Mouse (Mus musculus) spleen, postnatal 10 days (tissue): ENCODE results near the gene Ubb.
"Not testable (repeated sequence)": the region's sequence is repeated elsewhere in the genome, so short reads cannot be mapped to it uniquely, and the experiment has no call there.

ENCODE experiments used
- DNase-seq, 2 experiments: peaks; one replicate each; pipeline ENCODE4 v3.0.0; 2021 to 2022; ENCODE audit warnings: low spot score in 2 of 2

The Ubb gene

GRCm38 (mm10) chr11:62550727-62551225 lies at the start of gene Ubb:
Gene Ubb, plus strand, starts transcription at chr11:62551171.
- peak; percentile 93 to 99 for DNase-seq

- DNase-seq, result no peak
Measured at GRCm38 (mm10) chr11:62507683-62508082, 43.3 kb upstream of the Ubb start.

GRCm38 (mm10) chr11:62508365-62508764 lies 42.6 kb upstream of the Ubb start:
- DNase-seq, result not testable (repeated sequence)

DNA sequence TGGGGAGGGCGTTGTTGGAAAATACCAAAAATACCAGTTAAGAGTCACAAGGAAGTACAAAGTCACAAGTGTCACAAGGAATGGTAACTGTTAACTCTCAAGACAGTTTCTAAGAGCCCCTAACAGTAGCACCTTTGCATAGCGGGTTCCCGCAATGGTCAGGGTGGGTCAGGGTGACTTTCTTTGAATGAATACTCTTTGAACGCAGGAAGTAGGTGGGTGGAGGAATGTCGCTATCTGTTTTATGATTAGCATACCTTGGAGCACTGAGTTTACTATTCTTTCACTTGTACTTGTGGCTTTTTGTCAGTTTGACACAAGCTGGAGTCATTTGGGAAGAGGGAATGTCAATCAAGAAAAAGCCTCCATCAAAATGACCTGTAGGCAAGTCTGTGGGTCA lies 42.2 kb upstream of the Ubb start:
- not testable (repeated sequence) for DNase-seq

- no peak for DNase-seq
Measured at GRCm38 (mm10) chr11:62509571-62509970, 41.4 kb upstream of the Ubb start.

- DNase-seq, result no peak
Measured at GRCm38 (mm10) chr11:62510956-62511355, 40.0 kb upstream of the Ubb start.

- DNase-seq, result no peak
Measured at GRCm38 (mm10) chr11:62511444-62512202, 39.3 kb upstream of the Ubb start.

DNA sequence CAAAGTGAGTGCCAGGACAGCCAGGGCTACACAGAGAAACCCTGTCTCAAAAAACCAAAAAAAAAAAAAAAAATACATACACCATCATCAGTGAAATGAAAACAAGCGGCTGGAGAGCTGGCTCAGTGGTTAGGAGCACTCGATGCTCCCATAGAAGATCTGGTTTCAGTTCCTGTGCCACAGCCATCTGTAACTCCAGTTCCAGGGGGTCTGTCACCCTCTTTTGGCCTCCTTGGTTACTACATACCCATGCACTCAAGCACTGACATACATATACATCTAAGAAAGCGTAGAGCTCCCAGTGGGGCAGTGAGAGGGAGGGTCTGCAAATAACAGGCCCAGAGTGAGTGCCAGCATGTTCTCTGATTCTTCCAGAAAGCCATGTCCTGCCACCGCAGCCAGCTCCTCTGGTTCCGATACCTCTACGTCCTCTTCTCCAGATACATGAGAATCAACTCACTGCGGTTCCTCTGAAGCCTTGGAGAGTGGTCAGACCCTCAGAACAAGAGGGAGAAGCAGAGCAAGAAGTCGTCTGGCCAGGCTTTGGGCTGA lies 38.4 kb upstream of the Ubb start:
- no peak for DNase-seq

GRCm38 (mm10) chr11:62513311-62513710 lies 37.7 kb upstream of the Ubb start:
- DNase-seq, result no peak

DNA sequence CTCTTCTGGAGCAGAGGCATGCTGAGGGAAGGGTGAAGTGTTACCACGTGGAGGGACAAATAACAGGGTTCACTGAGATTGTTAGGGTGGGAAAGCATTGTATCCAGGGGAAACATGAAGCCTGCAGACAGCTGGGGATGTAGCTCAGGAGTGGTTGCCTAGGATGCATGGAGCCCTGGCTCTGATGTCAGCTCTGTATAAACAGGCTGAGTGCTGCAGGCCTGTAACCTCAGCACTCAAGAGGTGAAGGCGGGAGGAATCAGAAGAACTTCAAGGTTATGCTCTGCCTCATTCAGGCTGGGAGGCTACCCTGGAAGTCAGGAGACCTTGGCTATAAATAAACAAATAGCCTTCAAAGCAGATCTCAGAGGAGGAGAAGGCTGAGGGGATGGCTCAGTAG lies 32.0 kb upstream of the Ubb start:
- DNase-seq, result no peak

- no peak for DNase-seq
Measured at GRCm38 (mm10) chr11:62522283-62522682, 28.7 kb upstream of the Ubb start.

- no peak for DNase-seq
Measured at GRCm38 (mm10) chr11:62537089-62537488, 13.9 kb upstream of the Ubb start.

DNA sequence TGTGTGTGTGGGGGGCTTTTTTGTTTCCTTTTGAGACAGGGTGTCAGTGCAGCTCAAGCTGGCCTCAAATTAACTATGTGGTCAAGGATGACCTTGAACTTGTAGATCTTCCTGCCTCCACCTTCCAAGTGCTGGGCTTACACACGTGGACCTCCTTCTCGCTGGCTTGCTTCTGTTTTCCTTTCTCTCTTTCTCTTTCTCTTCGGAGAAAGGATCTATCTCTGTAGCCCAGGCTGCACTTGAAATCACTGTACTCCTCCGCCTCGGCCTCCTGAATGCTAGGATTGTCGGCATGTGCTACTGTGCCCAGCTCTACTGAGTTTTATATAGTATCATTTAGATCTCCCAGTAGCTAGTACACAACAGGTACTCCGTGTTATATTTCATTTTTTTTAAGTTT lies 13.4 kb upstream of the Ubb start:
- DNase-seq, result no peak

DNA sequence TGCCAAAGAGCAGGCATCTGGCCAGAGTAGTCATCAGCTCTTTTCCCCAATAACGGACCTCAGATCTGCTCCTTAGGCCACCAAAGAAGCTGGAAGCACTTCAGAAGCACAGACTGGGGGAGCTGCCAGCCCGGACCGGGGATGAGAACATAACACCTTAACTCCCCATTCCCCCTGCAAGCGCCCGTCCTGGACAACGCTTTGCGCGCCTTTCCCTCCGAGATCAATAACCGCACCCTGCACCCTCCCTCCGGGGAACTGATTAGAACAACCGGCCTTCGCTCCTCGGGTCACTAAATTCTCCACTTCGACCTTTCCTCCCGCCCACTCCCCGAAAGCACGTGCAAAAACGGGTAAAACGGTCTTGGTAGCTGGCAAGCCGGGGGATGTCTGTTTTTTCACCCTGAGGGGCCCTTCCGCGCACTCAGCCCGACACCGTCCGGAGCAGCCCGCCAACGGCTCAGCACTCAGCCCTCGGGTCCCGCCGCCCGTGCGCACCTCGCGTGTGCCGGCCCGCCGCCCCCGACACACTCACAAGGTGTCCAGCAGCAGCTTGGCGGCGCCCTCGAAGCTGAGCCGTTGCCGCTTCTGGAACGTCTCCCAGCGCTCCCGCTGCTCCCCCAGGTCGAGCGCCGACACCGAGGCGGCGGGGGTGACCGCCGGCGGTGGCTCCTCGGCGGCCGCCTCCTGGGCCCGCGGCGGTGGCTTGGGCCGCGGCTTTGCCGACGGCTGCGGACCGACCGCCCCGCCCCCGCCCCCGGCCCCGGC lies 12.5 kb upstream of the Ubb start:
- peak; percentile 72 to 82 for DNase-seq

DNA sequence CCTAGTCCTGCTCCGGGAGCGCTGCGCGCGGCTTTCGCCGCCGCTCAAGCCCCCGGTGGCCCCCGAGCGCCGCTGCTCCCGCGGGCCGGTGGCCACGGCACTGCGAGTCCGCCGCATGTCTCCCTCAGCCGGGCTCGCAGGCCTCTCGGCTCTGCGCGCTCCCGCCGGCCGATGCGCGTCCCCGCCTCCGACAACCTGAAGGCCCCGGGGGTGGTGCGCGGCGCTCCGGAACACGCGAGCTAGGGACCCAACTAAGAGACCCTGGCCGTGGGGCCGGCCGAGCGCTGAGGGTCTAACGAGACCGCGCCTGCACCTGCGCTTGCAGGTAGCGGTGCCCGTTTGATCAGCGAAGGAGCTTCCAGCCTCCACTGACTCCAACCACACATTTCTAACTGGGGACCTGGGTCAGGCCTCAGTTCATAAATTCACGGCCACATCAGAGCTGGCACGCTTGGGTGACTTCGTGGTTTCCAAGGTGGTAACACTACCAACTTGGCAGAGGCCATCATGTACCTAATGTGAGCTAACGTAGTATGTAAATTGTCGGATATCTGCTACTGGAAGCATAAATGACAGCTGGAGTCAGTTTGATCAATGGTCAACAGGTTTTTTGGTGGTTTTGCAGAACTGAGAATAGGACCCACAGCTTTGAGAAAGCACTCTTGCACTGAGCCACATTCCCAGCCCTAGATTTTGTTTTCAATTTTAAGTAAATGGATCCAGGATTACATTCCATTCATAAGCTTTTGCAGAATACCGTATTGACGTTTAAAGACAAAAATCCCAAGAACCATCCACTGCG lies 11.7 kb upstream of the Ubb start, which contains the start of gene Cenpv:
Gene Cenpv, minus strand, starts transcription at position 173 of the 802 bp plus-strand sequence.
- peak; percentile 81 to 83 for DNase-seq

GRCm38 (mm10) chr11:62540167-62540566 lies 10.8 kb upstream of the Ubb start:
- no peak for DNase-seq

DNA sequence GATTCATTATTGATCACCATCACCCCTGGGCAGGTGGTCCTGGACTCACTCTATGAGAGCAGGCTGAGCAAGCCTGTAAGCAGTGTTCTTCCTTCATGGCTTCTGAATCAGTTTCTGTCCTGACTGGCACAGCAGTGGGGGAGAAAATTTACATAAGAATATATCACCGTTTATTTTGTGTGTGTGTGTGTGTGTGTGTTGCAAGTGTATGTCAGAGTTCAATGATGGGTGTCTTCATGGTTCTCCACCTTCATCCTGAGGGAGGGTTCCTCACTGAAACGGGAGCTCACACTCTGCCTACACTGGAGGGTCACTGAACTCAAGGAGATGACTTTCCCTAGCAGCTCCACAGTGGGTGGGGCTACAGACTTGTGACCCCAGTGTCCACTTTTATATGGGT lies 10.0 kb upstream of the Ubb start:
- no peak for DNase-seq

GRCm38 (mm10) chr11:62541581-62541980 lies 9.4 kb upstream of the Ubb start:
- DNase-seq, result no peak

- DNase-seq, result no peak
Measured at GRCm38 (mm10) chr11:62543991-62544390, 7.0 kb upstream of the Ubb start.

GRCm38 (mm10) chr11:62549782-62550181 lies 1.2 kb upstream of the Ubb start:
- DNase-seq, result peak; percentile 33 to 70

DNA sequence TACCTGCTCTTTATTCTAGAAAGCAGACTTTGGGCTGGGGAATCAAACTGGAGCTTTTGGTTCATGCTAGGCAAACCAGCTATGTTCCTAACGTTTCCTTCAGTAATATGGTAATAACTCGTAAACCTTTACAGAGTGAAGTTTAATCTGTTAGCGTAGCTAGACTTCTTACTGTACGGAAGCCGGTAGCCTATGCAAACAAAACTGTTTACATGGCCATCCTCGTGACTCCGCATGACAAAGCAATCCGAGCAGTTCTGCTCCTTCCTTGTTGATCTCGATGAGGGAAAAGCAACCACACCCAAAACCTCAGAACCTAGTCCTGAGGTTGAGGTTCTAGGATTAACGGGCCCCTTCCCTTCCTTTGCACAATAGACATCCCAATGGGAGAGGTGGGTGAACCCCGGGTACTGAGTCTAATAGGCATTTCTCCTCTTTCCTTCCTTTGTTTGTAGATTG lies 715 bp upstream of the Ubb start:
- peak; percentile 61 to 80 for DNase-seq
